ENCODE assay signal across 17 mouse cellular contexts in the genomic region with DNA sequence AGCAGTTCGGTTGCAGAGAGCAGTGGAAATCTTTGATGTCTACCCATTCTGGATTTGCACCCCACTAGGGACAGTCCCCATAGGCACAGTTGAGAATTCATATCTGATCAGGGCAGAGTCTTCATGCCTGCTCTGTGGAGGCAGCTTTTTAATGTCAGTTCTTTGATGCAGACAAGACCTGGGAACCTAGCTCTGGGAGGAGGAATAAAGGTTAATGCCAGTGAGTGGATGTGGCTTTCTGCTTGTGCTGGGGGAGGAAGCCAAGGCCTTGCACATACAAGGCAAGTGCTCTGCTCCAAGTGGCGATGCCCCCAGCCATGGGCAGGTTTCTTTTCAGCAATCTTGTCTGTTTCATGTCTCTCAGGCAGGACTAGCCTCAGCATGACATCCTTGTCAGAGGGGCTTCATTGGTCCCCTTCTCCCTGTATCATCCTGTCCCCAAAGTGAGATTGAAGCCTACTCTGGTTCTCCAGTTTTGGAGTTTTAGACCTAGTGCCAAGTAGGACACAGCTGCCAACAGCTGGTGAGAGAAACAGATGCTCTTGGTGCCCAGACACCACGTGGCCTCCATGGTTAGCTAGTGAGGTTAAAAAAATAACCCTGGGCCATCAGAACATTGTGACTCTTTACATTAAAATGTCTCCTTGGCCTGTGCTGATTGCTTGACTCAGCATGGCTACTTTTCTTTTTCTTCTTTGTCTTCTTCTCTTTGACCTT. TPM values are rescaled to one million over a fixed set of nuclear protein-coding genes. Genes with fewer than 3 reads are reported as not detected.
A peak's percentile ranks its signal among the peaks of the same experiment; 100 is the strongest.
DNase-seq lines count a peak whose midpoint lies in the region; ATAC-seq lines count a peak whose summit lies in the region.
"Had no signal": no experiment of that assay in that cellular context is flagged by ENCODE, and none has a peak within 500 bp of the region (broad histone marks: within the 10 kb centered on the region; RNA-seq: fewer than 3 reads in every experiment).

No protein-coding gene starts in this region.

- peak; percentile 86 for ATAC-seq in CD4-positive, CD25-positive, alpha-beta regulatory T cell, adult 4 months

- intact Hi-C loops in heart, postnatal 25 days (cut with DNase I): no loop called here

- peak; percentile 81 for DNase-seq in heart, adult 11 months
- no peak for DNase-seq in heart, postnatal 25 days (ENCODE audit: low spot score)
- DNase-seq in induced T-regulatory cell, adult 2 months (ENCODE audit: low read depth): peak; percentile 85
- DNase-seq in thymus, postnatal 14 days: peak; percentile 60
- no peak for DNase-seq in kidney, postnatal 10 days
- no peak for DNase-seq in left cerebral cortex, adult 11 months (ENCODE audit: low spot score)
- no peak for DNase-seq in cerebellum, adult 11 months
- DNase-seq: adrenal gland, postnatal 36 days; cerebellum, adult 9-10 months; gastrocnemius, postnatal 14 days; heart, postnatal 36 days; kidney, adult 18-20 months; kidney, postnatal 14 days; lung, adult 2 months had no signal

RNA-seq across cellular contexts. Expression of a gene that starts 11.5 kb away (rescaled TPM):
- 1 to 10 TPM in 1 of 2 experiments, under 1 TPM in 1; 0.99 to 1.3 TPM for total RNA-seq in heart, postnatal 25 days (2021)
- polyA plus RNA-seq in CD4-positive, CD25-positive, alpha-beta regulatory T cell, adult 4 months (2017; shearing (Covaris generic)): 10 to 100 TPM; 14.8 to 22.6 TPM
- polyA plus RNA-seq: forebrain, embryonic 10.5 days; G1E had no signal

Comparison
In these comparisons a context has a peak if more than half of its experiments do, and no peak if none do; other contexts are left out.
1. DNase-seq: peak in heart, adult 11 months (single experiment), induced T-regulatory cell, adult 2 months (single experiment) and thymus, postnatal 14 days (single experiment); none in heart, postnatal 25 days (single experiment), kidney, postnatal 10 days (single experiment), left cerebral cortex, adult 11 months (single experiment) and cerebellum, adult 11 months (single experiment).